Mouse (Mus musculus) frontal cortex, postnatal 10 days (tissue): ENCODE data around the gene Sec22b.

ENCODE experiments used
- DNase-seq, 2 experiments: peaks; one replicate each; pipeline ENCODE4 v3.0.0; 2022; ENCODE audit warnings: low spot score in 2 of 2, mixed read lengths in 1 of 2

Gene Sec22b

DNA sequence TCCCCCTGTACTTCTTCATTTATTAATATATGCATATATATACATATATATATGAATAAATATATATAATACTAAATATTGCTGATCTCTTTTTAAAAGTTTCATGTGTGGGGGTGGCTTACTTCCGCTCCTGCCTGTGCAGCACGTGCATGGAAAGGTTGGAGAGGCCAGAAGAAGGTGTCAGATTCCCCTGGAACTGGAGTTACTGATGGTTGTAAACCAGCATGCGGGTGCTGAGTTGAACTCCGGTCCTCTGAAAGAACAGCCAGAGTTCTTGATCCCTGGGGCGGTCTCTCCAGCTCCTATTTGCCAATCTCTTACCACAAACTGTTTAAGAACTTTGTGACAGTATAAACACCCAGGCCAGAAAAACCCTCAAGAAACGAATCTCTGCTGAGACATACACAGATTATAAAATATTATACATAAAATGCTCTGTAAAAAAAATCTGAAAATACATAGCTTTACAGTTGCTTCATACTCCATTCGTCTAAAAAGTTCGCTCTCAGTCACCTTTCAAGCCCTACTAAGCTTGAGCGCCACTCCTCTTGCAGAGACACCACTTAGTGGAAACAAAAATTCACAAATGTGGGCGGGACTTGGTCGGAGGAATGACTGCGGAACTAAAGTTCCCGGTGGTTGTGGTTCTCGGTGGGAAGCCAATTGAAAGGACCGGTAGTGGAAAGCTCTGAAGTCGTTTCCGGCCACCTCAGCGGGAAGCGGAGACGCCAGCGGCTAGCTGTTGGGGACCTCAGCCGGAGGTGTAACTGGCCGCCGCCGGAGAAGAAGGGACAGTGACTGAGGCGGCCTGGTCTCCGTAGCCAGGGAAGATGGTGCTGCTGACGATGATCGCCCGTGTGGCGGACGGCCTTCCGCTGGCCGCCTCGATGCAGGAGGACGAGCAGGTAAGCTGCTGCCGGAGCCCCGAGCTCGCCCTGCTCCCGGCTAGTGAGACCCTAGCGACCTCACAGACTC is at the start of gene Sec22b:
Sec22b (plus strand) TSS at position 675 of the 975 bp plus-strand sequence.
- DNase-seq: peak; percentile 76 to 87

DNA sequence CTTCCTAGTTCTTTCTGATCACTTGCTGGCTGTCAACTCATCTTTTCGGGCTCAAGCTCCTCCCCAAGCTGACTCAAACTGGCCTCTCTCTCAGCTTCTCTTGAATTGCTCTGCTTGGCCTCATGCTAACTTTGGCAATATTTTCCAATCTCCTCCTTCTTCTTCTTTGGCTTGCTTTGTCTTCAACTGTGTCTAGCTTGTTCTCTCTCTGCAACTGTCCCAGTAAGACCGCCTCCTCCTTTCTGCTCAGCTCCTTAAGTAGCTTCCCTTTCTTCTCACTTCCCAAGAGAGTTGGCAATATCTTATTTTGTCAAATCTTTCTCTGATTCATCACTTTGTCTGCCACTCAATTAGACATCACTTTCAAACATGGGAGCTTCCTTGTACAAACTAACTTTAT is 49.2 kb upstream of the Sec22b start:
- no peak for DNase-seq

DNA sequence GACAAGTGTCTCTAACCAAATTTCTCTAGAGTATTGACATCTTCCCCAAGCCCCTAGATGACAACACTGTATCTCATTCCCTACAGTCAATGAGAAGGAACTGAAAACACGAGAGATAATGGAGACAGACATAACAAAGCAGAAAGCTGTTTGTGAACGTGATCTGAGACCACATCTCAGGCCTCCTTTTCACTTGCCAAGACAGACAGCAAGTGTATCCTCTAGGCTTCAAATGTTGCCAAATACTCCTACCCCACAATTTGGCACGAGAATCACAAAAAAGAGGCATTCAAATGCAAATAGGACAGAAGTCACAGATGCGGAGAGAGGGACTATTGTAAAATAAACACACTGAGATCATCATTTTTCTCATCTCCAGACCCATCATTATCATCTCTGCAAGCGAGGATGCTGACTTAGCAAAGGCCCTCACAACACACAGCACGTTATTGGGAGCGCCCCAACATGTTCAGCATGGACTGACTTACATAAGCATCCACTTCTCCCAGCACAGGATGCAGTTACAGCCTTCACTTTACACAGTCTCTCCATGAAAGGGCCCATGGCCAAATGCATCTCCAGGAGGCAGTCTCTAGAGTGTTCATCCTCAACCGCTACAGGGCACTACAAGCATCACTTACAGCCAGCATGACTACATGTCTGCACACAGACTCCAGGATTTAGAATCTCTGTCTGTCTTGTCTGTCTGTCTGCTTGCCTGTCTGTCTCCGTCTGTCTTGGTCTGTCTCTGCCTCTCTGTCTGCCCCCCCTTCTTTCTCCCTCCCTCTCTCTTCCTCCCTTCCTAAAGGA is 46.2 kb upstream of the Sec22b start:
- DNase-seq: no peak

DNA sequence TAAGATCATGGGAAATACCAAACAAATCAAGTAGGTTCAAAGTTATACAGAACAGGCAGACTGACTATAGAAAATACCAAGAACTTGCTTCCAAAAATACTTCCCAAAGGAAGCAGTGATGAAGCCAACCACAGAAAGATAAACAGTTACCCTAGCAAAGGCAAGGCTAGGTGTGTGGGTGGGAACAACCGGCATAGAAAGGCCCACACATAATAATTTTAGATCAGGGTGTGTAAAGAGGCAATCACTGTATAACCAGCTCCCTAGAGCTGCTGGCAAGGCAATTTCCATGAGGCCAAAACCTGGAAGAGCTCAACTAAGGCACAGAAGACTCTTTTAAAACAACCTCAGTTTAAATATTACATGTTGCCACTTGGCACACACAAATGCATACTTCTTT is 41.6 kb upstream of the Sec22b start:
- no peak for DNase-seq

DNA sequence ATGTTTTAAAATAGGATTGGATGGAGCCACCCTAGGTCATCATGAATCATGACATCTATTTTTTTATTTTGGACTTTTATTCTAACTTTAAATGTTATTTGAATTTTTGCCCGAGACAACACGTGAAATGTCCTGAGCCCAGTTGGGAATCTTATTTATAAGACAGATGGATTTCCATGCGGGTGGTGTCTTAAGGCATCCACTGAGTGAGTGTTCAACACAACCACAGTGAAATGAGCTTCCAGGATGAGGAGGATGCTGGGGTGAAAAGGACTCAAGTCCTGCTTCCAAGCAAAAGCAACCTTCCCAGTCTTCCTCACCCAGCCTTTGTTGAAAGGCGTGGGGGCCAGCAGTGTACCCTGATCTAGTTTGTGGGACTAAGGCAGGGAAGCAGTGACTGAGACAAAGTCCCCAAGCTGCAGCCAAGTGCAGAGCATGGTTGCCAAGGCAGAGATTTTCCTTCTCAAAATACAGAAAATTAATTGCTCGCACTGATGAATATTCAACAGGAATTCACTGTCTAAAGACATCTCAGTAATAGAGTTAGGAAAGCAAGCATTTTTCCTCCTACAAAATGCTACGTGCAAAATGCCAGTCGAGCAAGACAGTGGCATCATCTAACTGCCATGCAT is 40.1 kb upstream of the Sec22b start:
- no peak for DNase-seq

DNA sequence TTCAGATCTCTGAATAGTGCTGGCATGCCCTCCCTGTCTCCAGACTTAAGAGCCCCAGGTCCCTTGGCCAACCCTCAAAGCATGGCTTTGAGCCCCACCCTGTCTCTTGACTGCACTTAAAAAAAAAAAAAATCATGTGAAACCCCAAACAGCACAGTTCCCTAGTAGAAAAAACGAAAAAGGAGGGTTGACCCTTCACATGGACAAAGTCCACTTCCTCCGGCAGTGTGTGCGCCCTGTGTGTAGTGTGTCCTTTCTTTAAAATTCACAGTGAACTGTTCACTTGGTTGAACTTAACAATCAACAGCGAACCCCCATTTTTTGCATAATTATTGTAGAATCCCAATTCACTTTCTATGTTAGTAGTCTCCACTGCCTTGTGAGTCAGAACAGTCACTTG is 34.3 kb upstream of the Sec22b start:
- DNase-seq: no peak

DNA sequence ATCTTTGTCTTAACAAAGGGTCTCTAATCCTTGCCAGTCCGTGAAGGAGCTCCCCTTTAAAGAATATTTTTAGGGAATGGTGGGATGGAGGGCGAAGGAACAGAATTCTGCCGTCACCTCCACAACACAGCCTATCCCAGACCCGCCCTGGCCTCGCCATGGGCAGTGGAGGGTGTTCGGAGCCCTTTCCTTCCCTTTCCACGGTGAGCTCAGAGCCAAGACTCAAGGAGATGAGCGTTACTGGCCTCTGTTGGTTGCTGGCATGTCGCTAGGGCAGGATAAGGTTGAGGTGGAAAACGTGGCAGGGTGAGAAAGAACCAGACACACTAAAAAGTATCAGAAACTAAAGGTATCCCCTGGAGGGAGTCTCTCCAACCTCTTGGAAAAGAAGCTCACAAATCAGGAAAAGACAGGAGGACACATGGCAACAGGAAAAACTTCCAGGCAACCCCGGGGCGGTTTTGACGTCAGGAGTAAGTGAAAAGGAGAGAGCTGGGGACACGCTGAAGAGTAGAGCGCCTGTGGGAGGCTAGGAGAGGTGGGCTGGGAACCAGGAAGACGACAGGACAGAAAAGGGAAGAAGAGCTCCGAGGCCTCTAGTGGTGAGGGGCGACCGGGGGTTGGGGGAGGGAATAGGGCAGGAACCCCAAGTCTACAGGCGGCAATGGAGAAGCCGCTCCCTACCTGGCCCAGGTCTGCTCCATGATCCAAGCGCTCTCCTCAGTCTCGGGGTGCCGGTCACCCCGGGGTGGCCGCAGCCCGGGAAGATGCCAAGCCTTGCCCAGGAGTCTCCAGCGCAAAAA is 33.6 kb upstream of the Sec22b start:
- DNase-seq: peak in 1 of 2 experiments; percentile 40

DNA sequence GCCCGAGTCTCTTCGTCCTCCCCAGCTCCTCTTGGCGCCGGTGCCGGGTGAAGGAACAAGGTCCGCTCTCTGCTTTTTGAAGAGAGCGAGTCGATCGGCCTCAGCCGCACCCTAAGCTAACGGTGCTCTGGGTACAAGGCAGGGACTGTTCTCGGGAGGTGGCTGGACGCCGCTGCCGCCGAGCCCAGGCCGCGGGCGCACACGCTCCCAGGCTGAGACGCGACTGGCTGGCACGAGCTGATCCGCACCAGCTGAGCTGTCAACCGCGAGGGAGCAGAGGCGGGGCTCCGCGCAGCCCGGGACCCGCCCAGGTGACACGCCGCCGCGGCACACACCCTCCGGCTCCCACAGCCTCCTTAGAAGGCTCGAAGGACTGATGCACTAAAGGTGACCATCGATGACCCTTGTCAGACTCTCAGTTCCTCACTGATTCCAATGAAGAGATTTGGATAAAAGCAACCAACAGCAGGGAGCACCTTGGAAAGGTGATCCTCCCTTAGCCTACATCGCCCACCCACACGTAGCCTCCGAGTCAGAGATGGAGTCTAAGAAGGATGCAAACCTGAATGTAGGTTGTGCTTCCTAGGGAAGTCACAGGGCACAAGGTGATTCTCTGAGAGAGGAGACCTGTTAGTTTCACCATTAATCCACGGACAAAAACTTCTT is 32.8 kb upstream of the Sec22b start:
- DNase-seq: peak; percentile 55 to 73

DNA sequence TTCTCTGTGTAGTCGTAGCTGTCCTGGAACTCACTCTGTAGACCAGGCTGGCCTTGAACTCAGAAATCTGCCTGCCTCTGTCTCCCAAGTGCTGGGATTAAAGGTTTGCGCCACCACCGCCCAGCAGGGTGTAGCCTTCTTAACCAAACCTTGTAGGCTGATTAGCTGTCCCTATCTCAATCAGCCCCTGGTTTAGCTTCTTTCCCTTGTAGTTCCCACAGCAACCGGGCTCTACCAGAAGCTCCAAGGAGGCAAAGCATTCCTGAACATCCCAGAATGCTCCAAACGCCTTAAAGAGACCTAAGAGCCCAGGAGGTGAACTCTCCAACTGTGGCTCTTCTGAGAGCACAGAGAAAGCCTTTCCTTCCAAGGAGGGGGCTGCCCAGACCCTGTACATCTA is 32.3 kb upstream of the Sec22b start:
- DNase-seq: no peak

DNA sequence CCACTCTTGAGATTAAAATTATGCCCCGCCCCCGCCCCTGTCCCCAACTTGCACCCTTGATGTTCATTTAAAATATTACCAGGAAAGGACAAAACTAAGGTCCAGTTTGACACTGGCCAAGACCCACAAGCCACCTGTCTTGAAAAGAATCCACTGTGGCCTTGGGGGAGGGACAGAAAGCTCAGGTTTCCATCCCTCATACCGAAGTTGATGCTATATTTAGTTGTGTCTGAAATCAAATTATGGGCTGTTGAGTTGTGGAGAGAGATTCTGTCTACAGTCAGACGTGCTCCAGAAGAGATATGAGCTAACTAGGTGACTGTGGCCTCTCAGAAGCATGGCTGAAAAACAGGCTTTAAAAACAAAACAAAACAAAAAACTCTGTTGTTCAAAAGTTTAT is 31.3 kb upstream of the Sec22b start:
- DNase-seq: no peak

DNA sequence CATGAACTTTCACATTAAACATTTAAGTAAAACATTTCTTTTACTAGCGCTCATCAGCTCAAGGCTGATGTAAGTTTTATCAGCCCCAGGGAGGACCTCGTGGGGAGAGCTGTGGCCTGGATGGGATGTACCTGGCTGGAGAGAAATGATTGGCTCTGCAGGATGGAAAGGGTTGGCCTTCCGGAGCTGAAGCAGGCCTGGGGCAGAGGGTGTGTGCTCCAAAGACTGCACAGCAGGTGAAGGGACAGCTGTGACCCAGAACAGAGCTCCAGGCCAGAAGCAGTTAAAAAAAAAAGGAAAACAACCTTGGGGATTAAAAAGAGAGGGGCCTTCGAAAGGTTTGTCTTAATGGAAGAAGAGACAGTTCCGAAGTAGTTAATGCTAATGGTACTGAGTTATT is 26.2 kb upstream of the Sec22b start:
- no peak for DNase-seq

DNA sequence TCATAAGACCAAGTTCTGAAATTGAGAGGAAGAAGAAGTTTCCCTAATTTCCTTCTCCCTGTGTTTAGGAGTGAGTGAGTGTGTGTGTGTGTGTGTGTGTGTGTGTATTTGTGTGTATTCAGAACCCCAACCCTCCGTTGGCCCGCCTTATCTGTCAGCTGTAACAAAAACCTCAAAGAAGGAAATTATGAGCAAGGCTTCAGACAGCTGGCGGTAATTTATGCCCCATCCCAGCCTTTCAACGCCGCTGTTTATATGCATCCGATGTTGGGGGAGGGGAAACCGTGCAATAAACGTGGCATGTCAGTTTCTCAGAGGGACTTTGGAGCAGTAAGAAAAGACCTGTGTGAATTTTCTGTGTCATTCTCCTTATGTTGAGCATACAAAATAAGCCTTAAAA is 24.7 kb upstream of the Sec22b start:
- DNase-seq: no peak

DNA sequence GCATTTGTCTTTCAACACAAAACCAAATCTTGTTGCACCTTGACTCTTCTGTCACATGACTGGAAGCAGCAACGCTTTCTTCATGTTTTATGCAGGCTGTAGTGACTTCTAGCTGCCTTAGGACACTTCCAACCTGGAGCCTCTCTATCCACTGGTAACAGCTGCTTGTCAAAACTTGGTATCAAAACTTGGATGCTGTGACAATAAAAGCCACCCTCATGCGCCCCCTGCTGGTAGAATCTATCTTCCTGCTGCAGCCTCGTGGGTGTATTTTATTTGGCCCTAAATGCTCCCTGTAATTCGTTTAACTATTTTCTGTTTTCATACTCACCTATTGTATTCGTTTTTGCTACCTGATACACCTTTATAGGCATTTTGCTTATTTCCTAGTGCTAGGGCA is 21.8 kb upstream of the Sec22b start:
- peak in 1 of 2 experiments; percentile 58 for DNase-seq

DNA sequence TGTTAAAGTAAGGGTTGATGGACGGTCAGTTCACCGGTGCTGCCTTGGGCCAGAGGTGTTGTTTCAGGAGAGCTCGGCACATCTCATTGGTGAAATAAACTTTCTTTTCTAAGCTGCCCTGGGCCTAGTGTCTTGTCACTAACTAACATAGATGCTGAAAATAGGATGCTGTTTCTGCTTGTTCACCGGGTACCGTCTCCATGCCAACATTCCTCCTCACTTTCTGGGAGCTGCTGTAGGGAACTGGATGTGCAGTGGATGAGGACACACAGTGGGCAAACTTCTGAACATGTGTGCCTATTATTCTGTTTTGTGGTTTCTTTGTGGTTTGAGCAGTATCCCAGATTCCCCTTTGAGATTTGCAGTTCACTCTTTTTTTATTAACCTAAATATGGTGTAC is 19.4 kb upstream of the Sec22b start:
- no peak for DNase-seq

DNA sequence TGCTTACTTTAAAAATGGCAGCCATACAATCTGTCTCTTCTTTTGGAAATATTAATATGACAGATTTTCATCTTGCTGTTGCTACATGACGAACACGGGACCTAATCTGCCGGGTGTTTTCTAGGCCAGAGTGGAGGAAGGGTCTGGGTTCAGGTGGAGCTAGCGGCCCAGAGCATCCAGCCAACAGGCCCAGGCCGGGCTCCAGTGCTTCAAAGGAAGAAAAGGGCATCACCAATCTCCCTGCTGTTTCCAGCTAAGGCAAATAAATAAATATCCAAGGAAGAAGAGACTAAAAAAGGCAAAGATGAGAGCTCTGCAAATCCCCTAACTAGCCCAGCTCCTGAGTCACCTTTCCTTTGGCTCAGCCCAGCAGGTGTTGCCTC is 13.2 kb upstream of the Sec22b start:
- no peak for DNase-seq

DNA sequence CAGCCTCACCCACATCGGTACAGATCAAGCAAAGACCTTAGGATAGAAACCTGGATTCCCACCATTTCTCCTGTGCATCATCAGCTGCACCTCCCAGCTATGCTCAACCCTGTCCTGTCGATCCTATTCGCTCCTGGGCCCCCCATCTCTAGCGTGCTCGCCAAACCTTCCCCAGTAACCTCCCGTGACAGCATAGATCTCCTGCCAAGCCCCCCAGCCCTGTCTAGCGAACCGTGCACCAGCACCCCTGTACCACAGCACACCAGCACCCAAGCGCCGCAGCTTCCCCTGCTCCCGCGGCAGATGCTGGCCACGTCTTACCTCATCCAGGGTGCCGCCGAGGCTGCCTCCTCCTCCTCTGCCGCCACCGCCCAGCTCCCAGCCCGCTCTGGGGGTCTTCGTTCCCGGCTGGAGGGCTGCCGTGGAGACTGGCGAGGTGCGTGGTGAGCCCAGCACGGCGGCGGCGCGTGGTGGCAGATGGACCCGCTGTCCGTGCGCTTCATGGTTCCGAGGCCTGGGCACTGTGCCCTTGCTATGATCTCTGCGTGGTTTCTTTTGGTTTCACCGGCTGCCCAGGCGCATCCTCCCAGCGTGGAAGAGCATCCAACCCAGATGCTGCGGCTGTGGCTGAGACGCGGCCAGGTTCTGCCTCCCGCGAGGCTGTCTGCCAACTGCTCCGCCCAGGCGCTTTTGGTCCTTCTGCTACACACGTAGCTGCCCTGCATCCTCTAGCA is 12.7 kb upstream of the Sec22b start, which contains the start of gene Pde4dip:
Pde4dip (minus strand) TSS at position 540 of the 734 bp plus-strand sequence.
- DNase-seq: peak; percentile 58 to 61

DNA sequence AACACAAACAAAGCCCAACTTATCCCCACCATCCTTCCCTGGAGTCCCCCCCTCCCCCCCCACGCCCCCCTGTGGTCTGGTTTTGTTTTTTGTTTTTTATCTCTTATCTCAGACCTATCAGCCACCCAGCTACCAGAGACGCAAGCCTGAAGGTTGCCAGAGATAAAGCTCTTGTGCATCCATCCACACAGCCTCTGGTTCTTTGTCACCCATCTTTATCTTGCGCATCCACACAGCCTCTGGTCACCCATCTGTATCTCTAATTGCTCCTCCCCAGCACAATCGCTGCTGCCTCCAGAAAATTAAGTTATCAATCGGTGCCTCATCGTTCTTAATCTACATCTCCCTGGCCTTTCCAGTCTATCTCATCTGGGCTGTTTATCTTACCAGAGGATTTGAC is 10.8 kb upstream of the Sec22b start:
- no peak for DNase-seq

DNA sequence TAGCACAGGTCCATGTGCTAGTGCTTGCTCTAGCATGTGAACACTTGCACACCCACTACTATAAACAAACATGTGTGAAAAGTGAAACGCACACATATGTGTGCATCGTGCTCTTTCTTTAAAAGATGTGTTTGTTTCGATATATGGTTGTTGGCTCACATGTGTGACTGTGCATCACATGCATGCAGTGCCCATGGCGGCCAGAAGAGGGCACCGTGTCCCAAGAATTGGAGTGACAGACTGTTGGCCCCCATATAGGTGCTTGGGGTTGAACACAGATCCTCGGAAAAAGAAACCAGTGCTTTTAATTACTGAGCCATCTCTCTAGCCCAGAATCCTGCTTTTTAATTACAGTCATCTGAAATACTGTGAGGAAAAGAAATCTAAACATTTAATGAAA is 6.3 kb upstream of the Sec22b start:
- DNase-seq: no peak

DNA sequence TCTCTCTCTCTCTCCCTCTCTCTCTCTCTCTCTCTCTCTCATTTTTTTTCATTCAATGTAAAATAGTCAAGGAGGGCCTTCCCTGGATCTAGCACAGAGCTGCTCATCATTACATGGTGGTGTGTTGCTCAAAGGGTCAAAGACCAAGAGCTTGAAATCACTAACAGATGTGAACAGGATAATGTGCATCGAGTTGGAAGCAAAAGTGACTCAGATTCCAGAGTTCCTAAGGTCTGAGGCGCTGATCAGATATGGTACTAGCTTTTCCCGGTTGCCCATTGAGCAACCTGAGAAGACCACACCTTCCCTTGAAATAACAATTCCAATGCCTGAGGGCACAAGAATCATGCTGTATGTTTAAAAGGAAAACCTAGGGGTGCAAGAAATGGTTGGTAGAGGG is 2.6 kb upstream of the Sec22b start:
- no peak for DNase-seq

DNA sequence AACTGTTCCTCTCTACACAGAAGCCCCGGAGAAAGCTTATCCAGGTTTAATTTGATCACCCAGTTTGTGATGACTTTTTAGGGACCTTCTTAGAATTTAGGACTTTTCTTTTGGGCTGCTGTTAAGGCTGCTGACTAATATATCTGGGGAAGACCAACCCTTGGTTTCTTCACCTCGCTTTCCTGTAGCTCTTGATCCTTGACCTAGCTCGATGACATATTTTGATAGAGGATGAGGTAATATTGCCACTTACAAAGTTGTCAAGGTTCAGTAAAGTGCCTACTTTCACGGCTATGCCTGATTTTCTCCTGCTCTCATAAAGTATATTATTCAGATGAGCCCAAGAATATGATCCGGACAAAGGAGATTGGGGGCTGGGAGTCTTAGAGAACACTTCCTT is 596 bp downstream of the Sec22b start:
- no peak for DNase-seq
